Mouse (Mus musculus): ENCODE results near the gene Magea3. TPM values are rescaled to one million over a fixed set of nuclear protein-coding genes. Genes with fewer than 3 reads are reported as not detected.
"Not testable (repeated sequence)": the region's sequence is repeated elsewhere in the genome, so short reads cannot be mapped to it uniquely, and the experiment has no call there.

Magea3 gene
- total RNA-seq (2021) = not detected
- long read RNA-seq, experiment 1 = 0 reads
- long read RNA-seq, experiment 2 = 0 reads

GRCm38 (mm10) chrX:154949405-154949804 is at the start of gene Magea3:
Gene Magea3, minus strand, starts transcription at chrX:154949505.
- DNase-seq (ENCODE audit: low spot score in 2 of 2) = not testable (repeated sequence)

- DNase-seq (ENCODE audit: low spot score in 2 of 2) = not testable (repeated sequence)
These were observed 46.4 kb upstream of the Magea3 start, which contains the start of gene Magea8 for GRCm38 (mm10) chrX:154995750-154996149. Gene Magea8, minus strand, starts transcription at chrX:154995850.

GRCm38 (mm10) chrX:154935887-154936286 is 13.4 kb downstream of the Magea3 start, which contains the start of gene Magea6:
Gene Magea6, minus strand, starts transcription at chrX:154935987.
- not testable (repeated sequence) for DNase-seq (ENCODE audit: low spot score in 2 of 2)

Other genes with a start within 250 kb of the Magea3 start
- not detected for gene Cldn34b1, start 59.2 kb downstream of the Magea3 start, total RNA-seq (2021)
- not detected for gene Magea6, start 13.5 kb downstream of the Magea3 start, total RNA-seq (2021)
- gene Magea8, start 46.3 kb upstream of the Magea3 start, total RNA-seq (2021) = not detected
- not detected for gene Magea5, start 113.6 kb upstream of the Magea3 start, total RNA-seq (2021)
- gene Magea1, start 140.3 kb upstream of the Magea3 start, total RNA-seq (2021) = not detected
- not detected for gene Magea2, start 144.2 kb upstream of the Magea3 start, total RNA-seq (2021)
- gene Cldn34b2, start 178.9 kb upstream of the Magea3 start, total RNA-seq (2021) = not detected

All from adrenal gland, adult 18-20 months (tissue).